Mouse (Mus musculus): ENCODE results near the gene Tmprss9. TPM values are rescaled to one million over a fixed set of nuclear protein-coding genes. Genes with fewer than 3 reads are reported as not detected.
A peak's percentile ranks its signal among the peaks of the same experiment; 100 is the strongest.

Gene Tmprss9
- polyA plus RNA-seq, 1 experiment: 0.03 TPM

- H3K4me3 ChIP-seq (replicated peaks): no peak overlapping the region
- H3K4me1 ChIP-seq (ENCODE audit: control insufficient read depth): peaks cover 47% of the 10 kb centered on the region
- peaks cover 2% of the 10 kb centered on the region for H3K27me3 ChIP-seq (ENCODE audit: control insufficient read depth)
- peaks cover 30% of the 10 kb centered on the region for H3K36me3 ChIP-seq (ENCODE audit: control insufficient read depth)
- H3K9me3 ChIP-seq (ENCODE audit: control insufficient read depth, low read length): peaks cover 6% of the 10 kb centered on the region
- TF ChIP-seq GATA1 (IDR thresholded peaks at IDR 0.05; ENCODE audit: low read length) (no peak), TAL1 (IDR thresholded peaks at IDR 0.05; ENCODE audit: low read length) (no peak)
Measured at GRCm38 (mm10) chr10:80896581-80897485, 25.2 kb downstream of the Tmprss9 start.

DNA sequence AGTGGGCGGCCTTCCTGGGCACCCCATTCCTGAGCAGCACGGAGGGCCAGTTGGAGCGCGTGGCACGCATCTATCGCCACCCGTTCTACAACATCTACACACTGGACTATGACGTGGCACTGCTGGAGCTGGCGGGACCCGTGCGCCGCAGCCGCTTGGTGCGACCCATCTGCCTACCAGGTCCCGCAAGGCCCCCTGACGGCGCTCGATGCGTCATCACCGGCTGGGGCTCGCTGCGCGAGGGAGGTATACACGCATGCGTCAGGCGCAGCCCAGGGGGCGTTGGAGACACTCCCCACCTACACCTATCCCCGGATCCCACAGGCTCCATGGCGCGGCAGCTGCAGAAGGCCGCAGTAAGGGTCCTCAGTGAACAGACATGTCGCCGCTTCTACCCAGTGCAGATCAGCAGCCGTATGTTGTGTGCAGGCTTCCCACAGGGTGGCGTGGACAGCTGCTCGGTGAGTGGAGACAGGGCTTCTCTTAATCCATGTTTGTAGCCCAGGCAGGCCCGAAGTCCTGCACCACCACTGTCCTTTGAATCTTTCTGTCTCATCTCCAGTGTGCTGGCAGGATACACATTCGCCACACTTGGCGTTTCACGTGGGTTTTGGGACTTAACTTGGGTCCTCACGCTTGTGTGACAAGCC is 26.3 kb downstream of the Tmprss9 start:
- no peak overlapping the region for H3K4me3 ChIP-seq (replicated peaks)

DNA sequence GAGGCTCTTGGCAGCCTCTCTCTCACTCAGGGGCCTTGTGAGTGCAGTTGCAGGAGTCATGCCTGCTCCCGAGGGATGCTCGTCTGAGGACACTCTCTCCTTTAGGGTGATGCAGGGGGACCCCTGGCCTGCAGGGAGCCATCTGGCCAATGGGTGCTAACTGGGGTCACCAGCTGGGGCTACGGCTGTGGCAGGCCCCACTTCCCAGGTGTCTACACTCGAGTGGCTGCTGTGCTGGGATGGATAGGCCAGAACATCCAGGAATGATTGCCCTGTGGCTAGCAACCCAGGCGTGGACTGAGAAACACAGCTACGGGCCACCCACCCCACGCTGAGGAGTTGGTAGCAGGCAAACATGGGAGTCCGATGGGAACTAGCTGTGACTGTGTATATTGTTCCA is 27.4 kb downstream of the Tmprss9 start:
- Histone ChIP-seq H3K36me3 (ENCODE audit: control insufficient read depth) (peaks cover 52% of the 10 kb centered on the region), H3K27me3 (ENCODE audit: control insufficient read depth) (no peaks in the 10 kb centered on the region), H3K4me1 (ENCODE audit: control insufficient read depth) (peaks cover 47% of the 10 kb centered on the region), H3K9me3 (ENCODE audit: control insufficient read depth, low read length) (no peaks in the 10 kb centered on the region), H3K4me3 (replicated peaks) (peak overlapping the region; percentile 89)
- TF ChIP-seq TAL1 (IDR thresholded peaks at IDR 0.05; ENCODE audit: low read length): no peak
- no peak for TF ChIP-seq GATA1 (IDR thresholded peaks at IDR 0.05; ENCODE audit: low read length)

More for the DNA sequence above, 26.3 kb downstream of the Tmprss9 start:
- Histone ChIP-seq H3K9me3 (ENCODE audit: control insufficient read depth, low read length) (no peaks in the 10 kb centered on the region; the same call in 1 of the 2 replicates), H3K4me1 (ENCODE audit: control insufficient read depth) (peaks cover 47% of the 10 kb centered on the region), H3K36me3 (ENCODE audit: control insufficient read depth) (peaks cover 41% of the 10 kb centered on the region), H3K27me3 (ENCODE audit: control insufficient read depth) (0 out of 2 replicates have a peak, but pooled peaks cover under 1% of the 10 kb centered on the region)
- TF ChIP-seq GATA1 (IDR thresholded peaks at IDR 0.05; ENCODE audit: low read length) (no peak), TAL1 (IDR thresholded peaks at IDR 0.05; ENCODE audit: low read length) (no peak)

- no peak for TF ChIP-seq GATA1 (IDR thresholded peaks at IDR 0.05; ENCODE audit: low read length)
- no peak for TF ChIP-seq TAL1 (IDR thresholded peaks at IDR 0.05; ENCODE audit: low read length)
- Histone ChIP-seq H3K27me3 (ENCODE audit: control insufficient read depth) (no peaks in the 10 kb centered on the region), H3K4me3 (replicated peaks) (peak overlapping the region; percentile 89), H3K36me3 (ENCODE audit: control insufficient read depth) (peaks cover 59% of the 10 kb centered on the region), H3K9me3 (ENCODE audit: control insufficient read depth, low read length) (no peaks in the 10 kb centered on the region), H3K4me1 (ENCODE audit: control insufficient read depth) (peaks cover 47% of the 10 kb centered on the region)
Measured at GRCm38 (mm10) chr10:80899591-80900317, 28.1 kb downstream of the Tmprss9 start.

DNA sequence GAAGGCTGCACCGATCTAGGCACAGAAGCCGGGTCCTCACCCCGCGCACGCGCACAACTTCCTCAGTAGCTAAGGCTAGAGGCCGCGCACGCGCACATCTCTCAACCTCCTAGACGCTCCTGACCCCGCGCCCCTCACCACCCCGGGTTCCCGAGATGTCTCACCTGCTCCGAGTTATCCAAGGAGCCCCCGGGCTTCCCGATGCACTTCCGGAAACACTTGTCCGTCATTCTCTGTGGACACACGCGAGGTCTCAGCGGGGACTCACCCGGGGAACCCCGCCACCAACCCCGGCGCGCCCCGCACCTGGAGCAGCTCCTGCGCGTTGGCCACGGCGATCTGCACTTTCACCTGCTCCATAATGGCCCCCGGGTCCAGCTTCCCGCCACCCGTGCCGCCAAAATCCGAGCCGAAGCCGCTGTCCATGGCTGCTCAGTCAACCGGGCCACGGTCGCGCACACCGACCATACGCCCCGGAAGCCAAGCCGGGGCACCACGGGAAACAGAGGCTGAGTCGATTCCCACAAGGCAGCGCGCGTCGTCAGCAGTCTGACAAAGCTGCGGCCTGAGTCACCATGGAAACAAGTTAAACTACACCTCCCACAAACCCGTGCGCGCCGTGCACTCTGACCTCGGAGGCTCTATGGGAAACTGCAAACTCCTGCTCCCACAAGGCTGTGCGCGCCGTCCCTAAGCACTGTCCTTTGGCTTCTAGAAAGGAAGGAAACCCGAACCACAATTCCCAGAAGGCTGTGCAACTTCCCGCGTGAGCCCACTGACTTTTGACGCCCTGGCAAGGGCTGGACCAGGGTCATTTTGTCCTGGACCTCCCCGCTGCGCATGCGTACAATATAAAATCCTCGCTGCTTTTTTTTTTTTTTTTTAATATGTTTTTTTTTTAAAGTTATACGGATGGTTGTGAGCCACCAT is 28.9 kb downstream of the Tmprss9 start, which contains the start of gene Timm13:
Gene Timm13, minus strand, starts transcription at position 652 of the 930 bp plus-strand sequence.
- Histone ChIP-seq H3K36me3 (ENCODE audit: control insufficient read depth) (peaks cover 65% of the 10 kb centered on the region), H3K27me3 (ENCODE audit: control insufficient read depth) (no peaks in the 10 kb centered on the region), H3K9me3 (ENCODE audit: control insufficient read depth, low read length) (no peaks in the 10 kb centered on the region), H3K4me1 (ENCODE audit: control insufficient read depth) (peaks cover 43% of the 10 kb centered on the region), H3K4me3 (replicated peaks) (peak within 1 kb of the TSS; percentile 89)
- no peak for TF ChIP-seq TAL1 (IDR thresholded peaks at IDR 0.05; ENCODE audit: low read length)
- no peak for TF ChIP-seq GATA1 (IDR thresholded peaks at IDR 0.05; ENCODE audit: low read length)

DNA sequence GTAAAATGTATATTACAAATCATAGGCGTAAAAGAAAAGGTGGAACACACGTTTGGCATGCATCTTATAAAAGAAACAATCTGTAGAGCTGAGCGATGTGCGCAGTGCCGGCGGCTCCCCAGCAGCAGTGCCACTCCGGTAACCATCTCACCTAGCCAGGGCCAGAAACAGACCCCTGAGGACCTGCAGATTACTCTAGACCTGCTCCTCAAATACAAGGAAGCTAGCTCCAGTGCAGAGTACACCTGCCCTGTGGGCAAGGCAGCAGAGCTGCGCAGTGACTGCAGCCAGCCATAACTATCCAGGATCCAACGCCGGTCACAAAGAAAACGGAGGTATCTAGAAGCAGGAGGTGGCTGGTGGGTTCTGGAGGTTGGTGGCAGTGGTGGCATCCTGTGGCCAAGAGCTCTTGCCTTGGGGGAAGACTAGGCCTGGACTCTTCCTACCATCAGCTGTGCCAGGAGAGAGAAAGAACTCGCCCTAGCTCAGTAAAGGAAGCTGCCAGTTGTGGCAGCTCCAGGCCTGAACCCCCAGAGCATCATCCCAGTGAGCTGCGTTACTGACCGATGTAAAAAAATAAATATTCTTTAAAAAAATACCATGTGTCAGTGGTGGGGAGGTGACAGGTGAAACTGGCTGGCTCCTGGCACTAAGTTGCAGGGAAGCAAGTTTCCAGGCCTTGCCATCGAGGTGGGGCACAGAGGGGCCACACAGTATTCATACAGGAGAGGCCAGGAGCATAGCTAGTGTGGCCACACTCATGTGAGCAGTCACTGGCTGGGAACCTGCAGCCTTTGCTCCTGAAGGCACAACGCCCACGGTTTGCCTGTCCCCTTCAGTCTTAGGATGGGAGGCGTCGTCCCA is 30.0 kb downstream of the Tmprss9 start:
- Histone ChIP-seq H3K9me3 (ENCODE audit: control insufficient read depth, low read length) (no peaks in the 10 kb centered on the region), H3K4me1 (ENCODE audit: control insufficient read depth) (peaks cover 41% of the 10 kb centered on the region), H3K4me3 (replicated peaks) (peak overlapping the region; percentile 89), H3K36me3 (ENCODE audit: control insufficient read depth) (peaks cover 75% of the 10 kb centered on the region), H3K27me3 (ENCODE audit: control insufficient read depth) (no peaks in the 10 kb centered on the region)
- TF ChIP-seq TAL1 (IDR thresholded peaks at IDR 0.05; ENCODE audit: low read length): no peak

DNA sequence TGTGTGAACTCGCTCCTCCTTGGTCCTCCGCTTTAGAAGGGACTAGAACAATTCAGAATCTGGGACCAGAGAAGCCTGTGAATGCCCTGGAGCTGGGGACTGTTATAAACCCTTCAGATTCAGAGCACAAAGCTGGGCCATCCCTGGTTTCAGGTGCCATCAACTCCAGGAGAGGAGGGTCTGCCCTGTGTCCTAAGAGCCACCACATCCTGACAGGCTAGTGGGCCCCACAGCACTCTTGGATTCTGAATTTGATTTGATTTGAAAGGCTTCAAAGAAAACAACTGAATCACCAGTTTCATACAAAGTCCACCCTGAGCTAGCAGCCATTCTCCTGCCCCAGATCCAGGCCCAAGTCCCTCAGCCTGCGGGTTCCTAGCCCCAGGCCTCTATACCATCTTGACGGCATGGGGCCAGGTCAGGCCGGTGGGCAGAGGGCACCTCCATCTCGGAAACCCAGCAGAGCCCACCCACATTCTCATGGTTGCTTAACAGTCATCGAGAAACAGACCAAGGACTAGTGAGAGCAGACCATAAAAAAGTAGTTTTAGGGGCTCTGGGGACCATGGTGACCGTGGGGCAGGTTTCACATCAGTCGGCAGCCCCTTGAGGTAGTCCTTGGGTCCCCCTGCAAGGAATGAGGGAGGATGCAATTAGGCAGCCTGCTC is 30.8 kb downstream of the Tmprss9 start:
- no peak overlapping the region for H3K4me3 ChIP-seq (replicated peaks)
- H3K27me3 ChIP-seq (ENCODE audit: control insufficient read depth): no peaks in the 10 kb centered on the region
- H3K9me3 ChIP-seq (ENCODE audit: control insufficient read depth, low read length): no peaks in the 10 kb centered on the region
- H3K36me3 ChIP-seq (ENCODE audit: control insufficient read depth): peaks cover 75% of the 10 kb centered on the region
- no peak for TF ChIP-seq TAL1 (IDR thresholded peaks at IDR 0.05; ENCODE audit: low read length)
- TF ChIP-seq GATA1 (IDR thresholded peaks at IDR 0.05; ENCODE audit: low read length): no peak
- peaks cover 37% of the 10 kb centered on the region for H3K4me1 ChIP-seq (ENCODE audit: control insufficient read depth)

Data from erythroblast, embryonic 14.5 days (primary cell).